Mouse (Mus musculus) stomach, postnatal 0 days (tissue): Measurements from ENCODE around the gene Tgfbr3. TPM values are rescaled to one million over a fixed set of nuclear protein-coding genes. Genes with fewer than 3 reads are reported as not detected.
A peak's percentile ranks its signal among the peaks of the same experiment; 100 is the strongest.

ENCODE experiments used
- ATAC-seq: fragments of 200-750 bp; cut with Nextera tagmentation; 2 replicates; pipeline ENCODE4 v1.8.0; 2017; ENCODE audit not compliant: low FRiP score, low TSS enrichment
- DNase-seq: peaks from one replicate; pipeline ENCODE4 v3.0.0-alpha.2; 2016; ENCODE audit warnings: low spot score
- H3K27ac ChIP-seq: fragments of 300-500 bp; sonication (generic); replicated peaks from 2 replicates; pipeline ENCODE4 v1.5.1; 2014; ENCODE audit warnings: mild to moderate bottlenecking, control low read depth
- H3K27me3 ChIP-seq: fragments of 300-500 bp; sonication (generic); 2 replicates; pipeline ENCODE4 v1.6.1; 2014; ENCODE audit warnings: low read length; ENCODE audit not compliant: control insufficient read depth, insufficient read depth
- H3K36me3 ChIP-seq: fragments of 300-500 bp; sonication (generic); 2 replicates; pipeline ENCODE4 v1.6.1; 2014; ENCODE audit warnings: low read length, mixed read lengths; ENCODE audit not compliant: control insufficient read depth, insufficient read depth
- H3K4me1 ChIP-seq: fragments of 300-500 bp; sonication (generic); replicated peaks from 2 replicates; pipeline ENCODE4 v1.6.1; 2014; ENCODE audit warnings: antibody characterized with exemption; ENCODE audit not compliant: control insufficient read depth, insufficient read depth
- H3K4me2 ChIP-seq: fragments of 300-500 bp; sonication (generic); replicated peaks from 2 replicates; pipeline ENCODE4 v1.6.1; 2014; ENCODE audit warnings: low read depth, mild to moderate bottlenecking, control low read depth, moderate library complexity
- H3K4me3 ChIP-seq: fragments of 300-500 bp; sonication (generic); 2 replicates; pipeline ENCODE4 v1.5.1; 2014; ENCODE audit warnings: low read depth, low read length, control low read depth
- H3K9ac ChIP-seq: fragments of 300-500 bp; sonication (generic); 2 replicates; pipeline ENCODE4 v1.6.1; 2014; ENCODE audit warnings: mild to moderate bottlenecking, low read length, control low read depth, mixed read lengths
- H3K9me3 ChIP-seq: fragments of 300-500 bp; sonication (generic); 2 replicates; pipeline ENCODE4 v1.6.1; 2016; ENCODE audit warnings: low read length; ENCODE audit not compliant: control insufficient read depth
- CTCF ChIP-seq: IDR thresholded peaks from 2 replicates; pipeline ENCODE4 v1.5.1; 2016; ENCODE audit warnings: antibody characterized with exemption, low read depth, mild to moderate bottlenecking, moderate library complexity
- EP300 ChIP-seq: optimal IDR thresholded peaks from 2 replicates; pipeline ENCODE3; 2016; ENCODE audit warnings: antibody characterized with exemption
- WGBS: fragments of 180-500 bp; shearing (Covaris S2); extraction: QIAGEN DNeasy Blood & Tissue Kit; methylation state at CpG from one replicate; pipeline ENCODE4 v1.1.7; 2014; 5-methylcytosine and 5-hydroxymethylcytosine counted together
- polyA plus RNA-seq: library from polyadenylated mRNA; unstranded; fragments of >200 nt; fragmentation: Nextera tagmentation; extraction: Ambion mirVana; gene quantifications from 2 replicates; pipeline ENCODE4 v1.2.1, GENCODE M21; 2015

Tgfbr3 gene
- polyA plus RNA-seq, 1 experiment from 2014 or later: 10.6 TPM

- 11% methylated on average over 12 of the region's 12 CpGs for WGBS
- Histone ChIP-seq H3K4me2 (peak overlapping the region; percentile 34), H3K9me3 (no peaks in the 10 kb centered on the region), H3K27ac (peak overlapping the region; percentile 86), H3K27me3 (no peaks in the 10 kb centered on the region), H3K9ac (peak overlapping the region; percentile 35; the same call in 1 of the 2 replicates), H3K4me3 (no peak overlapping the region), H3K4me1 (peaks cover 7% of the 10 kb centered on the region; the same call in 1 of the 2 replicates), H3K36me3 (no peaks in the 10 kb centered on the region)
- no peak for TF ChIP-seq EP300
- no peak for TF ChIP-seq CTCF
- DNase-seq (no peak), ATAC-seq (peak; percentile 41; the same call in 1 of the 2 replicates)
Measured at GRCm38 (mm10) chr5:107167373-107167772, 122.1 kb downstream of the Tgfbr3 start.

DNA sequence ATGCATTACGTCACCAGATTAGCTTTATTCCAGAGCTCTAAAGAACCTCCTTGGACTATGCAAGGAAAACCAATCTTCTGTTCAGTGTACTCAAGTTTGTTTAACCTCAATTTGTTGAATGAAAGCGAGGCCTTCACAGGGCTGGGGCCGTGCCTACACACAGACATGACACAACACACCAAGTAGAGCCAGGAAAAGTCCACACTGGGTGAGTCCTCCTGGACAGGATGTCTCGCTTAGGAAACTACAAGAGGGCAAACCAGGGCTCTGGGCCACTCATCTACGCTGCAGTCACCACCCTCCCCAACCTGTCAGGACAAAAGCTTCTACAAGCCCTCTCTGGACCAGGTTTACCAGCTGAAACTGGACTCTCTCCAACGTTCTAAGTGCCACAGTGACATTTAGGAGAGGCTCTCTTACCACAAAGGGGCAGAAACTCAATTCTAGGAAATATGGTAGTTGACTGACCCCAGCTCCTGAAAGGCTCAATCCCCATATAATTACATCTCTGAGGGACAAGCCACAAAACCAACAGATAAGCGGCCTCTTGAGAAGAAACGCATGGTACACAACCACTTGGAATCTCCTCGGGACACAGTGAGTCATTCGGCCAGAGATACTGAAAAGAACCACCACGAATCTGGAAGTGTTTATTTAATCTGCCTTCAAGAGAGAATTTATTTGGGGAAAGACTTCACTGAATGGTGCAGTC, 122.6 kb downstream of the Tgfbr3 start:
- Histone ChIP-seq H3K9ac (peak overlapping the region; percentile 35; the same call in 1 of the 2 replicates), H3K36me3 (no peaks in the 10 kb centered on the region), H3K4me1 (peaks cover 7% of the 10 kb centered on the region; the same call in 1 of the 2 replicates), H3K4me2 (peak overlapping the region; percentile 34), H3K27ac (peak overlapping the region; percentile 86), H3K4me3 (no peak overlapping the region), H3K27me3 (no peaks in the 10 kb centered on the region), H3K9me3 (no peaks in the 10 kb centered on the region)
- TF ChIP-seq CTCF (no peak), EP300 (no peak)
- peak; percentile 33 for DNase-seq
- ATAC-seq: peak; percentile 56
- WGBS: 21% methylated on average over 11 of the region's 11 CpGs

- peaks cover 7% of the 10 kb centered on the region; the same call in 1 of the 2 replicates for H3K4me1 ChIP-seq
- TF ChIP-seq CTCF: no peak
- no peak for TF ChIP-seq EP300
- no peak overlapping the region for H3K4me2 ChIP-seq
- no peaks in the 10 kb centered on the region for H3K27me3 ChIP-seq
- DNase-seq: no peak
- no peak for ATAC-seq
- H3K4me3 ChIP-seq: no peak overlapping the region
- no peak overlapping the region for H3K27ac ChIP-seq
- no peaks in the 10 kb centered on the region for H3K9me3 ChIP-seq
- H3K36me3 ChIP-seq: no peaks in the 10 kb centered on the region
- H3K9ac ChIP-seq: no peak overlapping the region
- WGBS: 73% methylated on average over 7 of the region's 7 CpGs
Measured at GRCm38 (mm10) chr5:107165734-107166133, 123.7 kb downstream of the Tgfbr3 start.

- no peak for ATAC-seq
- Histone ChIP-seq H3K36me3 (no peaks in the 10 kb centered on the region), H3K9ac (no peak overlapping the region), H3K27me3 (no peaks in the 10 kb centered on the region), H3K27ac (no peak overlapping the region), H3K4me1 (peaks cover 9% of the 10 kb centered on the region; the same call in 1 of the 2 replicates), H3K9me3 (no peaks in the 10 kb centered on the region), H3K4me3 (no peak overlapping the region), H3K4me2 (no peak overlapping the region)
- WGBS: 85% methylated on average over 5 of the region's 5 CpGs
- DNase-seq: no peak
- TF ChIP-seq EP300: no peak
- TF ChIP-seq CTCF: no peak
Measured at GRCm38 (mm10) chr5:107165271-107165670, 124.2 kb downstream of the Tgfbr3 start.

- Histone ChIP-seq H3K4me2 (no peak overlapping the region), H3K4me1 (peaks cover 9% of the 10 kb centered on the region; the same call in 1 of the 2 replicates), H3K27ac (no peak overlapping the region), H3K9ac (no peak overlapping the region), H3K4me3 (no peak overlapping the region), H3K9me3 (no peaks in the 10 kb centered on the region), H3K36me3 (no peaks in the 10 kb centered on the region), H3K27me3 (no peaks in the 10 kb centered on the region)
- 76% methylated on average over 4 of the region's 4 CpGs for WGBS
- no peak for DNase-seq
- no peak for TF ChIP-seq EP300
- TF ChIP-seq CTCF: no peak
- no peak for ATAC-seq
Measured at GRCm38 (mm10) chr5:107164856-107165255, 124.6 kb downstream of the Tgfbr3 start.

GRCm38 (mm10) chr5:107164146-107164545, 125.3 kb downstream of the Tgfbr3 start:
- 75% methylated on average over 4 of the region's 4 CpGs for WGBS
- no peak overlapping the region for H3K9ac ChIP-seq
- H3K27ac ChIP-seq: no peak overlapping the region
- no peak overlapping the region for H3K4me3 ChIP-seq
- H3K36me3 ChIP-seq: no peaks in the 10 kb centered on the region
- ATAC-seq (no peak), DNase-seq (no peak)
- H3K4me2 ChIP-seq: no peak overlapping the region
- H3K4me1 ChIP-seq: peaks cover 9% of the 10 kb centered on the region; the same call in 1 of the 2 replicates
- no peaks in the 10 kb centered on the region for H3K9me3 ChIP-seq
- TF ChIP-seq EP300 (no peak), CTCF (no peak)
- no peaks in the 10 kb centered on the region for H3K27me3 ChIP-seq
